Mouse (Mus musculus) C2C12 (cell line): ENCODE data around the gene Prss37. TPM values are rescaled to one million over a fixed set of nuclear protein-coding genes. Genes with fewer than 3 reads are reported as not detected.

Source experiments
- H3K27me3 ChIP-seq: one replicate; pipeline ENCODE4 v1.6.1; 2011; ENCODE audit not compliant: control insufficient read depth, insufficient read depth, insufficient read length
- H3K36me3 ChIP-seq: one replicate; pipeline ENCODE4 v1.6.1; 2011; ENCODE audit not compliant: control insufficient read depth, insufficient read depth
- H3K4me3 ChIP-seq: one replicate; pipeline ENCODE4 v1.5.1; 2011; ENCODE audit warnings: mild to moderate bottlenecking, control low read depth; ENCODE audit not compliant: poor library complexity, insufficient read depth, severe bottlenecking
- H3K79me2 ChIP-seq: one replicate; pipeline ENCODE4 v1.6.1; 2011; ENCODE audit not compliant: control insufficient read depth, insufficient read depth
- H3K79me3 ChIP-seq: one replicate; pipeline ENCODE4 v1.6.1; 2011; ENCODE audit warnings: low read depth, control low read depth
- H3ac ChIP-seq: one replicate; pipeline ENCODE3; 2011; ENCODE audit warnings: low read depth; ENCODE audit not compliant: control insufficient read depth, insufficient read length
- CEBPB ChIP-seq: IDR thresholded peaks from one replicate; pipeline ENCODE4 v1.6.1; 2011; ENCODE audit warnings: low read depth, mild to moderate bottlenecking, control low read depth, moderate library complexity
- CTCF ChIP-seq: IDR thresholded peaks from one replicate; pipeline ENCODE4 v1.5.1; 2011; ENCODE audit not compliant: control insufficient read depth, insufficient read depth, insufficient read length
- FOSL1 ChIP-seq: IDR thresholded peaks from one replicate; pipeline ENCODE4 v1.8.0; 2011; ENCODE audit warnings: mild to moderate bottlenecking, low read length; ENCODE audit not compliant: poor library complexity, insufficient read depth, severe bottlenecking
- MAX ChIP-seq: IDR thresholded peaks from one replicate; pipeline ENCODE4 v1.6.1; 2011; ENCODE audit warnings: mild to moderate bottlenecking, control low read depth
- MYOD1 ChIP-seq: IDR thresholded peaks from one replicate; pipeline ENCODE4 v1.6.1; 2011; ENCODE audit warnings: low read depth; ENCODE audit not compliant: control insufficient read depth, insufficient read length
- MYOG ChIP-seq: IDR thresholded peaks from one replicate; pipeline ENCODE4 v1.6.1; 2011; ENCODE audit not compliant: control insufficient read depth, insufficient read length; ENCODE audit errors: extremely low read depth
- USF1 ChIP-seq: IDR thresholded peaks from one replicate; pipeline ENCODE4 v1.6.1; 2011; ENCODE audit warnings: low read depth, mild to moderate bottlenecking, control low read depth, moderate library complexity
- polyA plus RNA-seq: library from polyadenylated mRNA; unstranded; fragments of >200 nt; fragmentation: generic; extraction: Trizol; gene quantifications from one replicate; pipeline ENCODE4 v1.2.1, GENCODE M21; 2012; ENCODE audit warnings: missing spikeins

Gene Prss37
- polyA plus RNA-seq, 1 experiment: not detected

DNA sequence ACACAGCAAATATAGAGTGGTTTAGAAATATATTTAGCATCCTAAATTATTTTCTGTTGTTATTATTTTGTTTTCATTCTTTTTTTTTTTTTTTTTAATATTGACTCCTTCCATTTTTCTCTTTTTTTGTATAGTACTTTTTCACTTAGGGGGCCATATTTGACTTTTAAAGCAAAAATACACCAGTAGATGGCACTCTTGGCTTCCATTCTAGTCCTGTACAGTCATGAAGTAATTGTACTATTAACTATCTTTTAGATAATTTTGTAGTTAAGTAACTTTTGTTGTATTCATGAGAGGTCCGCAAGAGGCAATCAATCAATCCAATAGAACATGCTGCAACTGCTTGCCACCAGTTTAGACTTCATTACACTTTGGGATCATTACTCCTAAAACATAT lies 39.6 kb downstream of the Prss37 start:
- no peak for TF ChIP-seq CTCF
- no peak for TF ChIP-seq MYOG
- TF ChIP-seq MYOD1: no peak
- TF ChIP-seq MAX: no peak
- no peak for TF ChIP-seq USF1
- no peak for TF ChIP-seq FOSL1
- no peak for TF ChIP-seq CEBPB
- Histone ChIP-seq H3K27me3 (no peaks in the 10 kb centered on the region), H3K79me3 (no peaks in the 10 kb centered on the region), H3K4me3 (no peak overlapping the region), H3K79me2 (no peaks in the 10 kb centered on the region), H3K36me3 (peaks cover 88% of the 10 kb centered on the region), H3ac (no peak overlapping the region)

- Histone ChIP-seq H3K36me3 (peaks cover 74% of the 10 kb centered on the region), H3ac (no peak overlapping the region), H3K79me2 (peaks cover 28% of the 10 kb centered on the region), H3K27me3 (no peaks in the 10 kb centered on the region), H3K4me3 (no peak overlapping the region), H3K79me3 (peaks cover 20% of the 10 kb centered on the region)
- TF ChIP-seq CEBPB (no peak), USF1 (no peak), FOSL1 (no peak), MAX (no peak)
These were observed 43.2 kb downstream of the Prss37 start for GRCm38 (mm10) chr6:40476132-40476531.

GRCm38 (mm10) chr6:40471720-40472010 lies 47.6 kb downstream of the Prss37 start:
- Histone ChIP-seq H3ac (peak overlapping the region; percentile 86), H3K4me3 (peak overlapping the region; percentile 84), H3K79me3 (peaks cover 20% of the 10 kb centered on the region), H3K36me3 (peaks cover 39% of the 10 kb centered on the region), H3K79me2 (peaks cover 28% of the 10 kb centered on the region), H3K27me3 (no peaks in the 10 kb centered on the region)
- no peak for TF ChIP-seq CEBPB
- no peak for TF ChIP-seq USF1
- TF ChIP-seq MYOD1: no peak
- TF ChIP-seq FOSL1: no peak
- no peak for TF ChIP-seq CTCF
- no peak for TF ChIP-seq MYOG
- TF ChIP-seq MAX: no peak

DNA sequence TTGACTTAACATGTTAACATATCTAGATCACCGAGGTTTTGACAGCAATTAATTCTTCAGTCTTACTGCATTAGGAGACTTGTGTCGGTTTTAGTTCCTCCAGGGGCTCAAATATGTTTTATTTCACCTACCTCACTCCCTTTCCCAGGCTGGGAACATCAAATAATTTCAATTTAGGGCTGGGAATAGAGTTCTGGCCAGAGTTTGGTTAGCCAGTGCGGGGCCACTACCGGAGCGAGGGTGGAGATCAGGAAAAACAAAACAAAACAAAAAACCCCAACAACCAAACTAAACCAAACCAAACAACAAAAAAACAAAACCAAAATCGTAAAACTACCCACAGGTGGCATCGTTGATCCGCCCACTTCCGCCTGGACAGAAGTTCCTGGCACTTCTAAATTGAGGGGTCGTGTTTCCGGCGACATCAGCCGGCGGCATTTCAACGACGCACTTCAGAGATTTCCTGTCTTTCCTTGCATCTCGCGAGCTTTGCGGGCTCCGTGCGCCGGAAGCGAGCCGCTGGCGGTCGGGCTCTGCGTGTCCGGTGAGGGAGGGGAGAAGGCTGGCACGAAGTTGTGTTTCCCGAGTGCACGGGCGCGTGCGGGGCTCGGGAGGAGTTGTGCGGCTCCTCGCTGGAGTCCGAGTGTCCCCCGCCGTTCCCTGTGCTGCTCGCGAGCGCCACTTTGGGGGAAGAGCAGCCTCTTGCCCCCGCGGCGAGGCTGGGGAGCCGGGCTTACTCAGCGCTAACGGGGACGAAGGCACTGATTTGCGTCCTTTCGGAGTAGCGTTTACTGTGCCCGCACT lies 48.2 kb downstream of the Prss37 start, which contains the start of gene Ssbp1:
Ssbp1 (plus strand) TSS at position 437 of the 804 bp plus-strand sequence.
- no peaks in the 10 kb centered on the region for H3K27me3 ChIP-seq
- H3ac ChIP-seq: peak within 1 kb of the TSS; percentile 86
- TF ChIP-seq FOSL1 (no peak), USF1 (peak; percentile 7), MAX (peak; percentile 70), CTCF (no peak), CEBPB (no peak)
- peaks cover 28% of the 10 kb centered on the region for H3K79me2 ChIP-seq
- peaks cover 34% of the 10 kb centered on the region for H3K36me3 ChIP-seq
- H3K4me3 ChIP-seq: peak within 1 kb of the TSS; percentile 84
- peaks cover 20% of the 10 kb centered on the region for H3K79me3 ChIP-seq

GRCm38 (mm10) chr6:40465710-40466109 lies 53.6 kb downstream of the Prss37 start:
- no peaks in the 10 kb centered on the region for H3K79me3 ChIP-seq
- H3K4me3 ChIP-seq: no peak overlapping the region
- TF ChIP-seq MYOG (no peak), MAX (no peak), FOSL1 (no peak), MYOD1 (no peak), CEBPB (no peak), USF1 (no peak), CTCF (no peak)
- H3K79me2 ChIP-seq: no peaks in the 10 kb centered on the region
- no peaks in the 10 kb centered on the region for H3K36me3 ChIP-seq
- H3K27me3 ChIP-seq: no peaks in the 10 kb centered on the region
- no peak overlapping the region for H3ac ChIP-seq

Other genes with a start within 250 kb of the Prss37 start
- 11.0 TPM for gene Agk, start 194.3 kb downstream of the Prss37 start, polyA plus RNA-seq
- 0.82 TPM for gene E330009J07Rik, start 83.4 kb downstream of the Prss37 start, polyA plus RNA-seq
- gene Wee2, start 80.4 kb downstream of the Prss37 start, polyA plus RNA-seq: not detected
- 40.5 TPM for gene Ssbp1, start 48.2 kb downstream of the Prss37 start, polyA plus RNA-seq
- gene Tas2r137, start 28.3 kb downstream of the Prss37 start, polyA plus RNA-seq: not detected
- not detected for gene Tas2r108, start 26.0 kb downstream of the Prss37 start, polyA plus RNA-seq
- not detected for gene Olfr461, start 35.5 kb upstream of the Prss37 start, polyA plus RNA-seq
- not detected for gene Olfr460, start 50.0 kb upstream of the Prss37 start, polyA plus RNA-seq
- gene Clec5a, start 66.3 kb upstream of the Prss37 start, polyA plus RNA-seq: not detected
- not detected for gene Tas2r138, start 93.8 kb upstream of the Prss37 start, polyA plus RNA-seq
- gene Mgam, start 109.3 kb upstream of the Prss37 start, polyA plus RNA-seq: 0.54 TPM